Mouse (Mus musculus): ENCODE data around the gene St3gal3. TPM values are rescaled to one million over a fixed set of nuclear protein-coding genes. Genes with fewer than 3 reads are reported as not detected.

St3gal3 gene
- polyA plus RNA-seq, 1 experiment from 2014 or later = 5.5 TPM

- Histone ChIP-seq H3K36me3 (ENCODE audit: control insufficient read depth, insufficient read depth, low read length) (no peaks in the 10 kb centered on the region), H3K9ac (ENCODE audit: low read depth, low read length) (no peak overlapping the region), H3K27ac (ENCODE audit: low read depth, low read length) (no peak overlapping the region), H3K4me3 (ENCODE audit: low read depth, low read length) (no peak overlapping the region), H3K27me3 (ENCODE audit: control insufficient read depth, insufficient read depth, low read length) (no peaks in the 10 kb centered on the region), H3K4me1 (replicated peaks; ENCODE audit: control insufficient read depth, insufficient read depth, low read length) (no peaks in the 10 kb centered on the region; the same call in 1 of the 2 replicates), H3K4me2 (replicated peaks; ENCODE audit: low read depth, low read length) (no peak overlapping the region), H3K9me3 (ENCODE audit: control insufficient read depth, low read length) (no peaks in the 10 kb centered on the region)
- 82% methylated on average over 10 of the region's 10 CpGs for WGBS
- ATAC-seq (ENCODE audit: low FRiP score) = no peak
- DNase-seq (ENCODE audit: low spot score) = no peak
These were observed 133.4 kb downstream of the St3gal3 start for GRCm38 (mm10) chr4:118001355-118001754.

GRCm38 (mm10) chr4:118000605-118001208 lies 134.0 kb downstream of the St3gal3 start:
- Histone ChIP-seq H3K4me1 (replicated peaks; ENCODE audit: control insufficient read depth, insufficient read depth, low read length) (no peaks in the 10 kb centered on the region; the same call in 1 of the 2 replicates), H3K27me3 (ENCODE audit: control insufficient read depth, insufficient read depth, low read length) (no peaks in the 10 kb centered on the region), H3K4me3 (ENCODE audit: low read depth, low read length) (no peak overlapping the region), H3K4me2 (replicated peaks; ENCODE audit: low read depth, low read length) (no peak overlapping the region), H3K36me3 (ENCODE audit: control insufficient read depth, insufficient read depth, low read length) (no peaks in the 10 kb centered on the region), H3K9ac (ENCODE audit: low read depth, low read length) (no peak overlapping the region), H3K27ac (ENCODE audit: low read depth, low read length) (no peak overlapping the region), H3K9me3 (ENCODE audit: control insufficient read depth, low read length) (no peaks in the 10 kb centered on the region)
- 61% methylated on average over 10 of the region's 10 CpGs for whole genome bisulfite sequencing
- DNase-seq (ENCODE audit: low spot score) (no peak), ATAC-seq (ENCODE audit: low FRiP score) (no peak)

- no peak for ATAC-seq (ENCODE audit: low FRiP score)
- Histone ChIP-seq H3K4me2 (replicated peaks; ENCODE audit: low read depth, low read length) (no peak overlapping the region), H3K27ac (ENCODE audit: low read depth, low read length) (no peak overlapping the region), H3K36me3 (ENCODE audit: control insufficient read depth, insufficient read depth, low read length) (no peaks in the 10 kb centered on the region), H3K27me3 (ENCODE audit: control insufficient read depth, insufficient read depth, low read length) (no peaks in the 10 kb centered on the region), H3K4me3 (ENCODE audit: low read depth, low read length) (no peak overlapping the region), H3K4me1 (replicated peaks; ENCODE audit: control insufficient read depth, insufficient read depth, low read length) (no peaks in the 10 kb centered on the region; the same call in 1 of the 2 replicates), H3K9me3 (ENCODE audit: control insufficient read depth, low read length) (no peaks in the 10 kb centered on the region), H3K9ac (ENCODE audit: low read depth, low read length) (no peak overlapping the region)
- no peak for DNase-seq (ENCODE audit: low spot score)
- WGBS = 76% methylated on average over 7 of the region's 7 CpGs
These were observed 134.8 kb downstream of the St3gal3 start for GRCm38 (mm10) chr4:117999951-118000350.

- Histone ChIP-seq H3K27ac (ENCODE audit: low read depth, low read length) (no peak overlapping the region), H3K9me3 (ENCODE audit: control insufficient read depth, low read length) (no peaks in the 10 kb centered on the region), H3K4me1 (replicated peaks; ENCODE audit: control insufficient read depth, insufficient read depth, low read length) (no peaks in the 10 kb centered on the region; the same call in 1 of the 2 replicates), H3K4me2 (replicated peaks; ENCODE audit: low read depth, low read length) (no peak overlapping the region), H3K27me3 (ENCODE audit: control insufficient read depth, insufficient read depth, low read length) (no peaks in the 10 kb centered on the region), H3K9ac (ENCODE audit: low read depth, low read length) (no peak overlapping the region), H3K4me3 (ENCODE audit: low read depth, low read length) (no peak overlapping the region), H3K36me3 (ENCODE audit: control insufficient read depth, insufficient read depth, low read length) (no peaks in the 10 kb centered on the region)
- 20% methylated on average over 20 of the region's 20 CpGs for WGBS
- peak; percentile 43 for DNase-seq (ENCODE audit: low spot score)
- ATAC-seq (ENCODE audit: low FRiP score) = no peak
These were observed 137.1 kb downstream of the St3gal3 start for GRCm38 (mm10) chr4:117997381-117998269.

- no peak overlapping the region for H3K4me3 ChIP-seq (ENCODE audit: low read depth, low read length)
- DNase-seq (ENCODE audit: low spot score) (no peak), ATAC-seq (ENCODE audit: low FRiP score) (no peak)
- H3K4me1 ChIP-seq (replicated peaks; ENCODE audit: control insufficient read depth, insufficient read depth, low read length) = no peaks in the 10 kb centered on the region; the same call in 1 of the 2 replicates
- no peak overlapping the region for H3K9ac ChIP-seq (ENCODE audit: low read depth, low read length)
- H3K27ac ChIP-seq (ENCODE audit: low read depth, low read length) = no peak overlapping the region
- H3K27me3 ChIP-seq (ENCODE audit: control insufficient read depth, insufficient read depth, low read length) = no peaks in the 10 kb centered on the region
- H3K36me3 ChIP-seq (ENCODE audit: control insufficient read depth, insufficient read depth, low read length) = no peaks in the 10 kb centered on the region
- WGBS = 86% methylated on average over 5 of the region's 5 CpGs
- H3K9me3 ChIP-seq (ENCODE audit: control insufficient read depth, low read length) = no peaks in the 10 kb centered on the region
- no peak overlapping the region for H3K4me2 ChIP-seq (replicated peaks; ENCODE audit: low read depth, low read length)
These were observed 138.0 kb downstream of the St3gal3 start for GRCm38 (mm10) chr4:117996701-117997100.

- DNase-seq (ENCODE audit: low spot score) (no peak), ATAC-seq (ENCODE audit: low FRiP score) (no peak)
- Histone ChIP-seq H3K4me3 (ENCODE audit: low read depth, low read length) (no peak overlapping the region), H3K4me2 (replicated peaks; ENCODE audit: low read depth, low read length) (no peak overlapping the region), H3K27me3 (ENCODE audit: control insufficient read depth, insufficient read depth, low read length) (no peaks in the 10 kb centered on the region), H3K4me1 (replicated peaks; ENCODE audit: control insufficient read depth, insufficient read depth, low read length) (no peaks in the 10 kb centered on the region; the same call in 1 of the 2 replicates), H3K27ac (ENCODE audit: low read depth, low read length) (no peak overlapping the region), H3K36me3 (ENCODE audit: control insufficient read depth, insufficient read depth, low read length) (no peaks in the 10 kb centered on the region), H3K9me3 (ENCODE audit: control insufficient read depth, low read length) (no peaks in the 10 kb centered on the region), H3K9ac (ENCODE audit: low read depth, low read length) (no peak overlapping the region)
- 91% methylated on average over 1 of the region's 1 CpGs for WGBS
These were observed 139.3 kb downstream of the St3gal3 start for GRCm38 (mm10) chr4:117995461-117995860.

GRCm38 (mm10) chr4:117993421-117993820 lies 141.3 kb downstream of the St3gal3 start:
- Histone ChIP-seq H3K36me3 (ENCODE audit: control insufficient read depth, insufficient read depth, low read length) (no peaks in the 10 kb centered on the region), H3K4me2 (replicated peaks; ENCODE audit: low read depth, low read length) (no peak overlapping the region), H3K4me1 (replicated peaks; ENCODE audit: control insufficient read depth, insufficient read depth, low read length) (no peaks in the 10 kb centered on the region; the same call in 1 of the 2 replicates), H3K9me3 (ENCODE audit: control insufficient read depth, low read length) (no peaks in the 10 kb centered on the region), H3K27ac (ENCODE audit: low read depth, low read length) (no peak overlapping the region), H3K27me3 (ENCODE audit: control insufficient read depth, insufficient read depth, low read length) (no peaks in the 10 kb centered on the region), H3K9ac (ENCODE audit: low read depth, low read length) (no peak overlapping the region), H3K4me3 (ENCODE audit: low read depth, low read length) (no peak overlapping the region)
- DNase-seq (ENCODE audit: low spot score) (no peak), ATAC-seq (ENCODE audit: low FRiP score) (no peak)
- 86% methylated on average over 2 of the region's 2 CpGs for WGBS

- no peak overlapping the region for H3K4me2 ChIP-seq (replicated peaks; ENCODE audit: low read depth, low read length)
- H3K27me3 ChIP-seq (ENCODE audit: control insufficient read depth, insufficient read depth, low read length) = no peaks in the 10 kb centered on the region
- WGBS = 68% methylated on average over 7 of the region's 7 CpGs
- H3K9me3 ChIP-seq (ENCODE audit: control insufficient read depth, low read length) = no peaks in the 10 kb centered on the region
- H3K36me3 ChIP-seq (ENCODE audit: control insufficient read depth, insufficient read depth, low read length) = no peaks in the 10 kb centered on the region
- H3K9ac ChIP-seq (ENCODE audit: low read depth, low read length) = no peak overlapping the region
- no peak overlapping the region for H3K27ac ChIP-seq (ENCODE audit: low read depth, low read length)
- ATAC-seq (ENCODE audit: low FRiP score) = no peak
- no peak overlapping the region for H3K4me3 ChIP-seq (ENCODE audit: low read depth, low read length)
- H3K4me1 ChIP-seq (replicated peaks; ENCODE audit: control insufficient read depth, insufficient read depth, low read length) = no peaks in the 10 kb centered on the region; the same call in 1 of the 2 replicates
- DNase-seq (ENCODE audit: low spot score) = no peak
These were observed 141.8 kb downstream of the St3gal3 start for GRCm38 (mm10) chr4:117992872-117993271.
